Mouse (Mus musculus): ENCODE data around the gene Dhx33. TPM values are rescaled to one million over a fixed set of nuclear protein-coding genes. Genes with fewer than 3 reads are reported as not detected.

Gene Dhx33
- polyA plus RNA-seq, 1 experiment, result 14.9 TPM

DNA sequence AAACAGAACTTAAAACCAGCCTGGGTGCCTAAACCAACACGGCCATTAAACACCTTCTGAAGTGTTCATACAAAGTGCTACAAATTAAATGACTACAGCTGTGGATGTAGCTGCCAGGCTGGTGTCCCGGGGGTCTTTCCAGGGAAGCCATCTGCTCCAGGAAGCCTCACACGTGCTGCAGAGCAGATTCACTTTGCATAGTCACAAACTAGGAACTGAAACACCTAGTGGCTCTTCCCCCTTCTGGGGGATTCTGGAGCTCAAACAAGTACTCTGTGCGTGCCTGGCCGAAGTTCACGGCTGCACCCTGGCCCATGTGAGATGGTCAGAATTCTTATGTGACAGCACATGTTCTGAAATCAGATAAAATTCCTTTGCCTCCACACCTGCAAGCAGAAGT, 24.0 kb downstream of the Dhx33 start:
- Histone ChIP-seq H3K27me3 (ENCODE audit: control insufficient read depth, insufficient read depth, insufficient read length) (no peaks in the 10 kb centered on the region), H3ac (ENCODE audit: control insufficient read depth, insufficient read length, low read depth) (no peak overlapping the region), H3K36me3 (ENCODE audit: control insufficient read depth, insufficient read depth) (peaks cover 80% of the 10 kb centered on the region), H3K79me2 (ENCODE audit: control insufficient read depth, insufficient read depth) (peaks cover 49% of the 10 kb centered on the region), H3K79me3 (ENCODE audit: low read depth) (peaks cover 32% of the 10 kb centered on the region), H3K4me3 (ENCODE audit: insufficient read depth, poor library complexity, severe bottlenecking) (no peak overlapping the region)
- TF ChIP-seq CTCF (IDR thresholded peaks at IDR 0.05; ENCODE audit: control insufficient read depth, insufficient read depth, insufficient read length) (no peak), CEBPB (IDR thresholded peaks at IDR 0.05; ENCODE audit: low read depth) (no peak), USF1 (IDR thresholded peaks at IDR 0.05; ENCODE audit: low read depth) (no peak), MAX (IDR thresholded peaks at IDR 0.05) (no peak), FOSL1 (IDR thresholded peaks at IDR 0.05; ENCODE audit: insufficient read depth, low read length, poor library complexity, severe bottlenecking) (no peak), MYOG (IDR thresholded peaks at IDR 0.05; ENCODE audit: control insufficient read depth, extremely low read depth, insufficient read length) (no peak), MYOD1 (IDR thresholded peaks at IDR 0.05; ENCODE audit: control insufficient read depth, insufficient read length, low read depth) (no peak)

DNA sequence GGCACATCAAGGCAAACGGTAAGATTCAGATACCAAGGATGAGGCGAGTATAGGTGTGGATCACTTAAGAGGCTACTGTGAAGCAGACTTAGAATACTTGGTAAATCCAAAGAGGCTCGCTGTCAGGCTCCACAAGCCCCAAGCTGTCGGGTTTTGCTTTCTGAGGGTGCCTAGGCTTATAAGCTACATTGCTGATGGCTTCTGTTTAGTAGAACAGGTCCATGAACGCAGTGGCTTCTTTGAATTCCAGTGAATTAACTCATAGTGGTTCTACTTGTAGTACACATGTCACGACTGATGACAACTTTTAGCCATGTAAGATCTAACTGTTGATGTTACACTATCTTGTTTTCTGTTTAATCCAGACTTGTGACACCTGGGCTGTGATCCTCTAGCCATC, 26.9 kb downstream of the Dhx33 start:
- Histone ChIP-seq H3K79me2 (ENCODE audit: control insufficient read depth, insufficient read depth) (peaks cover 38% of the 10 kb centered on the region), H3K36me3 (ENCODE audit: control insufficient read depth, insufficient read depth) (peaks cover 86% of the 10 kb centered on the region), H3K79me3 (ENCODE audit: low read depth) (peaks cover 28% of the 10 kb centered on the region), H3K27me3 (ENCODE audit: control insufficient read depth, insufficient read depth, insufficient read length) (no peaks in the 10 kb centered on the region), H3K4me3 (ENCODE audit: insufficient read depth, poor library complexity, severe bottlenecking) (no peak overlapping the region), H3ac (ENCODE audit: control insufficient read depth, insufficient read length, low read depth) (no peak overlapping the region)
- TF ChIP-seq MYOD1 (IDR thresholded peaks at IDR 0.05; ENCODE audit: control insufficient read depth, insufficient read length, low read depth) (no peak), CTCF (IDR thresholded peaks at IDR 0.05; ENCODE audit: control insufficient read depth, insufficient read depth, insufficient read length) (no peak), USF1 (IDR thresholded peaks at IDR 0.05; ENCODE audit: low read depth) (no peak), CEBPB (IDR thresholded peaks at IDR 0.05; ENCODE audit: low read depth) (no peak), FOSL1 (IDR thresholded peaks at IDR 0.05; ENCODE audit: insufficient read depth, low read length, poor library complexity, severe bottlenecking) (no peak), MYOG (IDR thresholded peaks at IDR 0.05; ENCODE audit: control insufficient read depth, extremely low read depth, insufficient read length) (no peak), MAX (IDR thresholded peaks at IDR 0.05) (no peak)

GRCm38 (mm10) chr11:70975193-70975592, 29.0 kb downstream of the Dhx33 start:
- no peak overlapping the region for H3K4me3 ChIP-seq (ENCODE audit: insufficient read depth, poor library complexity, severe bottlenecking)
- peaks cover 24% of the 10 kb centered on the region for H3K79me2 ChIP-seq (ENCODE audit: control insufficient read depth, insufficient read depth)
- TF ChIP-seq USF1 (IDR thresholded peaks at IDR 0.05; ENCODE audit: low read depth) (no peak), MYOD1 (IDR thresholded peaks at IDR 0.05; ENCODE audit: control insufficient read depth, insufficient read length, low read depth) (no peak), CEBPB (IDR thresholded peaks at IDR 0.05; ENCODE audit: low read depth) (no peak), MAX (IDR thresholded peaks at IDR 0.05) (no peak), CTCF (IDR thresholded peaks at IDR 0.05; ENCODE audit: control insufficient read depth, insufficient read depth, insufficient read length) (no peak), FOSL1 (IDR thresholded peaks at IDR 0.05; ENCODE audit: insufficient read depth, low read length, poor library complexity, severe bottlenecking) (no peak), MYOG (IDR thresholded peaks at IDR 0.05; ENCODE audit: control insufficient read depth, extremely low read depth, insufficient read length) (no peak)
- peaks cover 7% of the 10 kb centered on the region for H3K79me3 ChIP-seq (ENCODE audit: low read depth)
- peaks cover 76% of the 10 kb centered on the region for H3K36me3 ChIP-seq (ENCODE audit: control insufficient read depth, insufficient read depth)
- no peak overlapping the region for H3ac ChIP-seq (ENCODE audit: control insufficient read depth, insufficient read length, low read depth)
- H3K27me3 ChIP-seq (ENCODE audit: control insufficient read depth, insufficient read depth, insufficient read length), result no peaks in the 10 kb centered on the region

DNA sequence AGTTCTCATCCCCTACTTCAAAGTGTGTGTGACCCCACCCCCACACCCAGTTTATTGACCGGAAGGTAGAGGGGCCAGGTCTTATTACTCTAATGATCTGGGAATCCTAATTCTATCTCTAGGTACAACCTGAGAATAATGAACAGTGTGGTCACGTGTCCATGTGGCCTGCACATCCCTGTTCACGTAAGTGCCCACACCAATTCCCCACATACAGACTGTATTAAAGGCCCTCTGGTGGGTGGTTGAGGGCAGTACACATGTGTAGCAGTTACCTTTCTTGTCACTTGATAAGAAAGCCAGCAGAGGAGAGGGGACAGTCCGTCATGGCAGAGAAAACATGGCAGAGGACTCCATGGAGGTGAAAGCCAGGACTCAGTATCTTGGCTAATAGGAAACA, 30.3 kb downstream of the Dhx33 start:
- no peak overlapping the region for H3ac ChIP-seq (ENCODE audit: control insufficient read depth, insufficient read length, low read depth)
- H3K36me3 ChIP-seq (ENCODE audit: control insufficient read depth, insufficient read depth), result peaks cover 64% of the 10 kb centered on the region
- no peaks in the 10 kb centered on the region for H3K27me3 ChIP-seq (ENCODE audit: control insufficient read depth, insufficient read depth, insufficient read length)
- H3K4me3 ChIP-seq (ENCODE audit: insufficient read depth, poor library complexity, severe bottlenecking), result no peak overlapping the region
- peaks cover 20% of the 10 kb centered on the region for H3K79me2 ChIP-seq (ENCODE audit: control insufficient read depth, insufficient read depth)
- TF ChIP-seq MYOG (IDR thresholded peaks at IDR 0.05; ENCODE audit: control insufficient read depth, extremely low read depth, insufficient read length) (no peak), USF1 (IDR thresholded peaks at IDR 0.05; ENCODE audit: low read depth) (peak; percentile 68)
- peaks cover 7% of the 10 kb centered on the region for H3K79me3 ChIP-seq (ENCODE audit: low read depth)

GRCm38 (mm10) chr11:70972586-70972985, 31.7 kb downstream of the Dhx33 start:
- Histone ChIP-seq H3K79me3 (ENCODE audit: low read depth) (peaks cover 17% of the 10 kb centered on the region), H3K4me3 (ENCODE audit: insufficient read depth, poor library complexity, severe bottlenecking) (no peak overlapping the region), H3K27me3 (ENCODE audit: control insufficient read depth, insufficient read depth, insufficient read length) (no peaks in the 10 kb centered on the region), H3K79me2 (ENCODE audit: control insufficient read depth, insufficient read depth) (peaks cover 29% of the 10 kb centered on the region), H3ac (ENCODE audit: control insufficient read depth, insufficient read length, low read depth) (no peak overlapping the region), H3K36me3 (ENCODE audit: control insufficient read depth, insufficient read depth) (peaks cover 53% of the 10 kb centered on the region)
- TF ChIP-seq MYOG (IDR thresholded peaks at IDR 0.05; ENCODE audit: control insufficient read depth, extremely low read depth, insufficient read length), result no peak

DNA sequence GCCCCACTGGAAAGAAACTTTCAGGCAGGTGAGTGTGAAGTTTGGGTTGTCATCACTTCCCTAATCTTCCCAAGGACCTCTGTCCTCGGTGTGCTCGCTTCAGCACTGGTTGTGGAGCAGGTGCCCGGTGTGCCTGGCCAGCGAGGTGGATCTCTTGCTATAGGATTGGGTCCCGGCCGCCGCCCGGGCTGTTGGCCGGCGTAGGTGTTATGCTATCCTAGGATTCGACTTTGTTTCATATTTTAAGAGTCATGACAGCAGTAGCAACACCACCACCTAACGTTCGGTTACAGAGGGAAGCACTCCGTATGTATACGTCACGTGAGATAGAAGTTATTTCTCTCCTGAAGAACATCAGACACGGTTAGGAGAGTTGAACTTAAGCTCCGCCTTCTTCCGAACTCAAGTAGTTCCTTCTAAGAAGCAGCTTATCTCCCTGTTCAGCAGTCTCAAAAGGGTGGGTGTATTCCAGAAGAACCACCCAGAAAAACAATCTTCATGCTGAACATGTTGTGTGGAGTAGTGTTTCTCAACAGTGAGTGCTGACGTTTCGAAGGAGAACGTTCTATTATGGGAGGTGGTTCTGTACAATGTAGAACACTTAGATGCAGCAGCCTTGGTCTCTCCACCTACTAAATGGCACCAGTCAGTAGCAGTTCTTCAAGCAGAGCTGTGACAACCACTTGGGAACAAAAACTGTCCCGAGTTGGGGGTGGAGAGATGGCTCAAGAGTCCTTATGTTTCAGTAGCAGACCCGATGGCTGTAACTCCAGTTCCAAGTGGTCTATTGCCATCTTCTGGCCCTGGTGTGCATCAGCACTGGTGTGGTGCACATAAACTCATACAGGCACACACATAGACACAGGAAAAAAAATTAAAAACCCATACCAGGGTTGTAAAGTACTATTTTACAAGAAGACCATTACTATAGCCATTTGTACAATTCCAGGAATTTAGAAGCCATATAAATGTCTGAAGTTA, 33.4 kb downstream of the Dhx33 start:
- H3ac ChIP-seq (ENCODE audit: control insufficient read depth, insufficient read length, low read depth), result peak overlapping the region; percentile 45
- peaks cover 39% of the 10 kb centered on the region for H3K79me2 ChIP-seq (ENCODE audit: control insufficient read depth, insufficient read depth)
- H3K27me3 ChIP-seq (ENCODE audit: control insufficient read depth, insufficient read depth, insufficient read length), result no peaks in the 10 kb centered on the region
- H3K79me3 ChIP-seq (ENCODE audit: low read depth), result peaks cover 19% of the 10 kb centered on the region
- H3K36me3 ChIP-seq (ENCODE audit: control insufficient read depth, insufficient read depth), result peaks cover 45% of the 10 kb centered on the region
- TF ChIP-seq USF1 (IDR thresholded peaks at IDR 0.05; ENCODE audit: low read depth), result peak; percentile 68
- TF ChIP-seq MYOG (IDR thresholded peaks at IDR 0.05; ENCODE audit: control insufficient read depth, extremely low read depth, insufficient read length), result no peak
- peak overlapping the region; percentile 99 for H3K4me3 ChIP-seq (ENCODE audit: insufficient read depth, poor library complexity, severe bottlenecking)
